Mouse (Mus musculus) C2C12 (cell line): ENCODE measurements around the gene Nat8f2.
"Not testable (repeated sequence)": the region's sequence is repeated elsewhere in the genome, so short reads cannot be mapped to it uniquely, and the experiment has no call there.

Experiments
- CEBPB ChIP-seq: IDR thresholded peaks from one replicate; pipeline ENCODE4 v1.6.1; 2011; ENCODE audit warnings: low read depth, mild to moderate bottlenecking, control low read depth, moderate library complexity
- CTCF ChIP-seq: IDR thresholded peaks from one replicate; pipeline ENCODE4 v1.5.1; 2011; ENCODE audit not compliant: control insufficient read depth, insufficient read depth, insufficient read length
- MAX ChIP-seq: IDR thresholded peaks from one replicate; pipeline ENCODE4 v1.6.1; 2011; ENCODE audit warnings: mild to moderate bottlenecking, control low read depth
- MYOD1 ChIP-seq: IDR thresholded peaks from one replicate; pipeline ENCODE4 v1.6.1; 2011; ENCODE audit warnings: low read depth; ENCODE audit not compliant: control insufficient read depth, insufficient read length
- MYOG ChIP-seq: IDR thresholded peaks from one replicate; pipeline ENCODE4 v1.6.1; 2011; ENCODE audit not compliant: control insufficient read depth, insufficient read length; ENCODE audit errors: extremely low read depth
- USF1 ChIP-seq: IDR thresholded peaks from one replicate; pipeline ENCODE4 v1.6.1; 2011; ENCODE audit warnings: low read depth, mild to moderate bottlenecking, control low read depth, moderate library complexity

- TF ChIP-seq CTCF, MAX, USF1, MYOG, CEBPB, MYOD1: not testable (repeated sequence)
These were observed 38.0 kb upstream of the Nat8f2 start for GRCm38 (mm10) chr6:85906911-85907351.
